23 mouse cellular contexts compared by ENCODE assay signal in the genomic region with DNA sequence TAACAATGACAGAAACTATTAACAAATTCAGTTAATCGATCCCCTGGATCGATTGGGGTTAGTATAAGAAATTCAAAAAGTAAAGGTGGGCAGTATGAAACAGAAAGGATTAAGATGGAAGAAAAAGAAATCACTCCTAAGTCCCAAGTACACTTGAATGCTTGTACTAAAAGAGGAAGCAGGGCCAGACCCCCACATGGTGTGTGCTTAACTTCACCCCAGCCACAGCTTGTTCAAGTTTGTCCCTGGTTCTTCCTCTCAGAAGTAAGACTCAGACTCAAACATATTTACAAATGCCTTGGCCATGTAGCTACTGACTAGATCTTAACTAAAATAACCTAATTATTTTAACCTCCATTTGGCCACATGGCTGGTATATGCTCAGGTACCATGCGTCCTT. TPM values are rescaled to one million over a fixed set of nuclear protein-coding genes. Genes with fewer than 3 reads are reported as not detected.
DNase-seq lines count a peak whose midpoint lies in the region; ATAC-seq lines count a peak whose summit lies in the region.
"Had no signal": no experiment of that assay in that cellular context is flagged by ENCODE, and none has a peak within 500 bp of the region (broad histone marks: within the 10 kb centered on the region; RNA-seq: fewer than 3 reads in every experiment).

No protein-coding gene starts in this region.

- no peaks in the 10 kb centered on the region for H3K9me3 ChIP-seq in liver, embryonic 12.5 days (replicated peaks)
- no peaks in the 10 kb centered on the region for H3K9me3 ChIP-seq in forebrain, embryonic 14.5 days (replicated peaks; ENCODE audit: control insufficient read depth, low read length)
- H3K9me3 ChIP-seq: forebrain, embryonic 15.5 days; liver, embryonic 13.5 days; midbrain, embryonic 12.5 days; neural tube, embryonic 15.5 days had no signal

- peaks cover 38% of the 10 kb centered on the region for H3K36me3 ChIP-seq in liver, embryonic 12.5 days
- H3K36me3 ChIP-seq in forebrain, embryonic 14.5 days (ENCODE audit: control insufficient read depth, insufficient read depth, low read length), result no peaks in the 10 kb centered on the region
- H3K36me3 ChIP-seq: forebrain, embryonic 15.5 days; midbrain, embryonic 12.5 days; neural tube, embryonic 15.5 days had no signal

- no peak overlapping the region for H3K9ac ChIP-seq in liver, embryonic 12.5 days
- no peak overlapping the region for H3K9ac ChIP-seq in forebrain, embryonic 14.5 days (ENCODE audit: low read length)
- H3K9ac ChIP-seq: forebrain, embryonic 15.5 days; hindbrain, embryonic 14.5 days; liver, embryonic 13.5 days; lung, embryonic 14.5 days; midbrain, embryonic 12.5 days; neural tube, embryonic 15.5 days had no signal

- no peaks in the 10 kb centered on the region for H3K27me3 ChIP-seq in liver, embryonic 12.5 days (replicated peaks)
- H3K27me3 ChIP-seq in forebrain, embryonic 14.5 days (replicated peaks; ENCODE audit: control insufficient read depth, insufficient read depth, low read length), result no peaks in the 10 kb centered on the region
- H3K27me3 ChIP-seq: forebrain, embryonic 15.5 days; liver, embryonic 13.5 days; midbrain, embryonic 12.5 days; neural tube, embryonic 15.5 days had no signal

- no peak for ATAC-seq in liver, embryonic 12.5 days
- peak; percentile 56 for ATAC-seq in megakaryocyte, adult 5-6 weeks (ENCODE audit: poor library complexity, severe bottlenecking)
- ATAC-seq in forebrain, embryonic 14.5 days, result no peak
- ATAC-seq: forebrain, embryonic 15.5 days; inflammation-experienced regulatory T-cells, adult 6 months had no signal

- no peak overlapping the region for H3K4me2 ChIP-seq in liver, embryonic 12.5 days
- no peak overlapping the region for H3K4me2 ChIP-seq in forebrain, embryonic 14.5 days (ENCODE audit: low read length)
- H3K4me2 ChIP-seq: forebrain, embryonic 15.5 days; hindbrain, embryonic 14.5 days; liver, embryonic 13.5 days; lung, embryonic 14.5 days; midbrain, embryonic 12.5 days; neural tube, embryonic 15.5 days had no signal

- H3K4me3 ChIP-seq in liver, embryonic 12.5 days, result no peak overlapping the region
- H3K4me3 ChIP-seq in forebrain, embryonic 14.5 days (ENCODE audit: low read depth, low read length), result no peak overlapping the region
- H3K4me3 ChIP-seq: forebrain, embryonic 15.5 days; liver, embryonic 13.5 days; midbrain, embryonic 12.5 days; neural tube, embryonic 15.5 days had no signal

- H3K27ac ChIP-seq in liver, embryonic 12.5 days, result peak overlapping the region; percentile 33; the same call in 1 of the 2 replicates
- H3K27ac ChIP-seq in forebrain, embryonic 14.5 days (ENCODE audit: low read depth, low read length), result no peak overlapping the region
- H3K27ac ChIP-seq: forebrain, embryonic 15.5 days; hindbrain, embryonic 14.5 days; liver, embryonic 13.5 days; midbrain, embryonic 12.5 days; neural tube, embryonic 15.5 days had no signal

- DNase-seq in liver (no peak), A20 (ENCODE audit: low read depth, low spot score) (peak; percentile 61), MEL-GATA-1-ER (ENCODE audit: extremely low read depth, low read depth) (peak; percentile 39), adipocyte (ENCODE audit: low spot score) (no peak)
- no peak for DNase-seq in forebrain, embryonic 14.5 days (ENCODE audit: low spot score)
- DNase-seq in heart, adult 18-20 months, result no peak
- DNase-seq: cerebellum, adult 11-12 months; cerebellum, postnatal 10 days; gastrocnemius, postnatal 10 days; heart, adult 11 months; kidney, adult 18-20 months; layer of hippocampus, postnatal 36 days; liver, embryonic 13.5 days; lung, embryonic 14.5 days; right cerebral cortex, postnatal 14 days; thymus, postnatal 25 days had no signal

- H3K4me1 ChIP-seq in liver, embryonic 12.5 days, result peaks cover 85% of the 10 kb centered on the region
- H3K4me1 ChIP-seq in forebrain, embryonic 14.5 days (ENCODE audit: control insufficient read depth, insufficient read depth, low read length), result no peaks in the 10 kb centered on the region
- H3K4me1 ChIP-seq: forebrain, embryonic 15.5 days had no signal

- 86% methylated on average over 3 of the region's 3 CpGs for WGBS in liver, embryonic 12.5 days (ENCODE audit: insufficient replicate concordance)
- 97% methylated on average over 3 of the region's 3 CpGs for WGBS in forebrain, embryonic 14.5 days

RNA-seq across cellular contexts. Expression of a gene that starts 10.0 kb away (rescaled TPM):
- polyA plus RNA-seq in liver, embryonic 12.5 days (2016; fragmentation: Nextera tagmentation; extraction: Ambion mirVana), result 32.0 and 32.1 TPM in 2 replicates
- 21.6 and 22.9 TPM in 2 replicates for total RNA-seq in megakaryocyte, adult 5-6 weeks (2015)
- 12.2 and 18.3 TPM in 2 replicates for total RNA-seq in megakaryocyte, adult 5-6 weeks (2017)
- 16.5 and 24.0 TPM in 2 replicates for polyA plus RNA-seq in forebrain, embryonic 14.5 days (2014; fragmentation: Nextera tagmentation; extraction: Ambion mirVana)
- 10 to 100 TPM; 18.3 to 19.8 TPM for total RNA-seq in heart, adult 18-20 months (2021)

Comparison
In these comparisons a context has a peak if more than half of its experiments do, and no peak if none do; other contexts are left out.
1. DNase-seq: peak in A20 (single experiment) and MEL-GATA-1-ER (single experiment); none in liver (single experiment), forebrain, embryonic 14.5 days (single experiment), heart, adult 18-20 months (0 of 2) and adipocyte (single experiment).